Mouse (Mus musculus) stomach, postnatal 0 days (tissue): Measurements from ENCODE around the gene Prcp. TPM values are rescaled to one million over a fixed set of nuclear protein-coding genes. Genes with fewer than 3 reads are reported as not detected.

Experiments used
- ATAC-seq: fragments of 200-750 bp; cut with Nextera tagmentation; 2 replicates; pipeline ENCODE4 v1.8.0; 2017; ENCODE audit not compliant: low FRiP score, low TSS enrichment
- DNase-seq: peaks from one replicate; pipeline ENCODE4 v3.0.0-alpha.2; 2016; ENCODE audit warnings: low spot score
- H3K27ac ChIP-seq: fragments of 300-500 bp; sonication (generic); replicated peaks from 2 replicates; pipeline ENCODE4 v1.5.1; 2014; ENCODE audit warnings: mild to moderate bottlenecking, control low read depth
- H3K27me3 ChIP-seq: fragments of 300-500 bp; sonication (generic); 2 replicates; pipeline ENCODE4 v1.6.1; 2014; ENCODE audit warnings: low read length; ENCODE audit not compliant: control insufficient read depth, insufficient read depth
- H3K36me3 ChIP-seq: fragments of 300-500 bp; sonication (generic); 2 replicates; pipeline ENCODE4 v1.6.1; 2014; ENCODE audit warnings: low read length, mixed read lengths; ENCODE audit not compliant: control insufficient read depth, insufficient read depth
- H3K4me1 ChIP-seq: fragments of 300-500 bp; sonication (generic); replicated peaks from 2 replicates; pipeline ENCODE4 v1.6.1; 2014; ENCODE audit warnings: antibody characterized with exemption; ENCODE audit not compliant: control insufficient read depth, insufficient read depth
- H3K4me2 ChIP-seq: fragments of 300-500 bp; sonication (generic); replicated peaks from 2 replicates; pipeline ENCODE4 v1.6.1; 2014; ENCODE audit warnings: low read depth, mild to moderate bottlenecking, control low read depth, moderate library complexity
- H3K4me3 ChIP-seq: fragments of 300-500 bp; sonication (generic); 2 replicates; pipeline ENCODE4 v1.5.1; 2014; ENCODE audit warnings: low read depth, low read length, control low read depth
- H3K9ac ChIP-seq: fragments of 300-500 bp; sonication (generic); 2 replicates; pipeline ENCODE4 v1.6.1; 2014; ENCODE audit warnings: mild to moderate bottlenecking, low read length, control low read depth, mixed read lengths
- H3K9me3 ChIP-seq: fragments of 300-500 bp; sonication (generic); 2 replicates; pipeline ENCODE4 v1.6.1; 2016; ENCODE audit warnings: low read length; ENCODE audit not compliant: control insufficient read depth
- CTCF ChIP-seq: IDR thresholded peaks from 2 replicates; pipeline ENCODE4 v1.5.1; 2016; ENCODE audit warnings: antibody characterized with exemption, low read depth, mild to moderate bottlenecking, moderate library complexity
- EP300 ChIP-seq: optimal IDR thresholded peaks from 2 replicates; pipeline ENCODE3; 2016; ENCODE audit warnings: antibody characterized with exemption
- WGBS: fragments of 180-500 bp; shearing (Covaris S2); extraction: QIAGEN DNeasy Blood & Tissue Kit; methylation state at CpG from one replicate; pipeline ENCODE4 v1.1.7; 2014; 5-methylcytosine and 5-hydroxymethylcytosine counted together
- polyA plus RNA-seq: library from polyadenylated mRNA; unstranded; fragments of >200 nt; fragmentation: Nextera tagmentation; extraction: Ambion mirVana; gene quantifications from 2 replicates; pipeline ENCODE4 v1.2.1, GENCODE M21; 2015

The Prcp gene
- polyA plus RNA-seq, 1 experiment from 2014 or later: 14.7 TPM

DNA sequence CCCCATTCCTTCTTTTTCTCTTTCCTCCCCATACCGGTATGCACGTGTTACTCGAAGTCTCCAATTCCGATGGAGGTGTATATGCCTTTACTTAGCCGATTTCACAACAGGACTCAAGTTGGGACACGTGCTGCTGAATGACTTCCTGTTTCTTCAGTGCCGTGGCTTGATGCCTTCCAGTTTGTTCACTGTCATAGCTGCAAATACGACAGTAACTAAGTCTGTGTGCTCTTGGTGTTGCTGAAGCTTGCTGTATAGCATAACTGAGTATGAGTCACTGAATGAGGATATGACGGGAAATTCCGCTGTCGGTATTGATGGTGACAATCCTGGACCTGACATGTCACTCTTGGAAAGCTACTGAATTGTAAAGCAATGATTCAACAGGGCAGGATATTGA, 37.0 kb upstream of the Prcp start:
- WGBS: 62% methylated on average over 11 of the region's 11 CpGs
- no peaks in the 10 kb centered on the region for H3K27me3 ChIP-seq
- no peaks in the 10 kb centered on the region for H3K4me1 ChIP-seq
- H3K4me2 ChIP-seq: no peak overlapping the region
- H3K4me3 ChIP-seq: no peak overlapping the region
- no peak overlapping the region for H3K9ac ChIP-seq
- TF ChIP-seq CTCF: no peak
- no peak for TF ChIP-seq EP300
- no peaks in the 10 kb centered on the region for H3K9me3 ChIP-seq
- ATAC-seq (peak; percentile 56; the same call in 1 of the 2 replicates), DNase-seq (no peak)
- peaks cover 3% of the 10 kb centered on the region; the same call in 1 of the 2 replicates for H3K36me3 ChIP-seq
- H3K27ac ChIP-seq: no peak overlapping the region

DNA sequence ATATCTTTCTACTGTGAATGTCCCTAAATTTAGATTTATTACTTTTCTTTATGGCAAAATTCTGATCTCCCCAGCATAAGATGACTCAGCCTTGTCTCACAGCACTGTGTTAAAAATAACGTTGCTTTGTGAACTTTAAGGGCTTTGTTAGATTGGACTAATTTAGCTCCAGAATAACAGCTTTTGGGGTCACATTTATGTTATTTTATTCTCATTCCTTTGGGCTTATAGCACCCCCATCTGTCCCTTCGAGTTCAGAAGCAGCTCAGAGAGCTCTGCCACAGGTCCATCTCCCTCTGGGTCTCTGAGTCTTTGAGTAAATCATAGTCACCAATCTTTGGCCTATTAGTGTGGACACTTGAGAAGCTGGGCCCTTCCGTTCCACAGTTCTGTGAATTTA, 36.4 kb upstream of the Prcp start:
- no peak overlapping the region for H3K4me2 ChIP-seq
- ATAC-seq: no peak
- H3K4me3 ChIP-seq: no peak overlapping the region
- no peak overlapping the region for H3K27ac ChIP-seq
- H3K9ac ChIP-seq: no peak overlapping the region
- H3K36me3 ChIP-seq: no peaks in the 10 kb centered on the region; the same call in 1 of the 2 replicates
- H3K4me1 ChIP-seq: no peaks in the 10 kb centered on the region
- 49% methylated on average over 3 of the region's 3 CpGs for WGBS
- no peak for DNase-seq
- H3K27me3 ChIP-seq: no peaks in the 10 kb centered on the region
- TF ChIP-seq EP300 (no peak), CTCF (peak; percentile 33)
- H3K9me3 ChIP-seq: no peaks in the 10 kb centered on the region

DNA sequence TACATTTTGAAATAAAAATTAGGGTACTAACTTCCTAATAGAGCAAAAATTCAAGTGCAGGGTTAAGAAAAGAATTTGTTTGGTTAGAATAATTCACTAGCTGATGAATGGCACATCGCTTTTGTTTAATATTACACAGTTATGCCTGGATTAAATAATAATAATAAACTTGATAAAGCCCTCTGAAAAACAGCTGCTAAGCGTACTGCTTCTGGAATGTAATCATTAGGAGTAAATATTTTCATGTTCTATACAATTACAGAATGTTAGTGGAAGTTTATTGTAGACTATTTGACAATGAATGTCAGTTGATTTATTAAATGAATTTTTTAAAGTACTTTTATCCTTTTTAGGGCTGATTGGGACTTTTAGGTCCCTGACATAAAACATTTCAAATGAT, 32.0 kb upstream of the Prcp start:
- Histone ChIP-seq H3K9ac (no peak overlapping the region), H3K27me3 (no peaks in the 10 kb centered on the region), H3K4me2 (no peak overlapping the region), H3K27ac (no peak overlapping the region), H3K9me3 (no peaks in the 10 kb centered on the region), H3K36me3 (no peaks in the 10 kb centered on the region), H3K4me1 (no peaks in the 10 kb centered on the region), H3K4me3 (no peak overlapping the region)
- 34% methylated on average over 2 of the region's 2 CpGs for WGBS
- TF ChIP-seq CTCF (no peak), EP300 (no peak)
- DNase-seq: no peak
- ATAC-seq: no peak

DNA sequence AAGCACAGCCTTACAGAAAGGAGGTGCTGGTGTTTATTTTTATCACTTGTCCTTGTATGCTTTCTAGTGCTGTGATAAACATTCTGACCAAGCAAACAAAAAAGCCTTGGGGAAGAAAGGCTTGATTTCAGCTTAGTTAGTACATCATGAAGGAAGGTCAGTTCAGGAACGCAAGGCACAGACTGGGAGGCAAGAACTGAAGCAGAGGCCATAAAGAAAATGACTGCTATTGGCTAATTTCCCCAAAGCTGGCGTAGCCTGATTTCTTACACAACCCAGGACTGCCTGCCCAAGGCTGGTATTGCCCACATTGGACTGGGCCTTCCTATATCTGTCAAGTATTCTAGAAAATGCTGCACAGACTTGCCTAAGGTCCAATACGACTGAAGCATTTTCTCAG, 26.0 kb upstream of the Prcp start:
- no peak for DNase-seq
- Histone ChIP-seq H3K4me2 (no peak overlapping the region), H3K4me1 (no peaks in the 10 kb centered on the region), H3K4me3 (no peak overlapping the region), H3K9me3 (no peaks in the 10 kb centered on the region), H3K27me3 (no peaks in the 10 kb centered on the region), H3K27ac (no peak overlapping the region), H3K36me3 (no peaks in the 10 kb centered on the region), H3K9ac (no peak overlapping the region)
- ATAC-seq: no peak
- 88% methylated on average over 3 of the region's 3 CpGs for WGBS
- TF ChIP-seq CTCF (no peak), EP300 (no peak)

DNA sequence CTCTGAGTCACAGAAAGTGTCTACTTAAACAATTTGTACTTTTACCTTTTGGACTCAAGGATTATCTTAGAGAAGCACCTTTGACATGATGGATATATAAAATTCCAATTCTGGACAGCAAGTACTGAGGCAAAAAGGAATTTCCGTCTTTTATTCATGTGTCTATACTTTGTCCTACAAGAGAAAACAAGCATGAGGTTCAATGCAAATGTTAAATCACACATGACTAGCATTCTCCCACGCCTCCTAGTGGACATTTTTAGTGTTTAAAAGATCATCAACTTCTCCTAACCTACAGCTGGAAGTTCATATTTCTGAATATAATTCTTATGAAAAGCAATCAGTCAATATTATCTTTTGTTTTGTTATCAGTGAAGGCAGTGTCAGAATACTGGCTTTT, 7.7 kb upstream of the Prcp start:
- no peaks in the 10 kb centered on the region for H3K9me3 ChIP-seq
- WGBS: 11% methylated on average over 2 of the region's 2 CpGs
- no peaks in the 10 kb centered on the region for H3K4me1 ChIP-seq
- H3K27ac ChIP-seq: no peak overlapping the region
- H3K4me2 ChIP-seq: no peak overlapping the region
- H3K36me3 ChIP-seq: no peaks in the 10 kb centered on the region
- DNase-seq (no peak), ATAC-seq (no peak)
- H3K9ac ChIP-seq: no peak overlapping the region
- no peak overlapping the region for H3K4me3 ChIP-seq
- TF ChIP-seq EP300 (no peak), CTCF (peak; percentile 87)
- no peaks in the 10 kb centered on the region for H3K27me3 ChIP-seq

DNA sequence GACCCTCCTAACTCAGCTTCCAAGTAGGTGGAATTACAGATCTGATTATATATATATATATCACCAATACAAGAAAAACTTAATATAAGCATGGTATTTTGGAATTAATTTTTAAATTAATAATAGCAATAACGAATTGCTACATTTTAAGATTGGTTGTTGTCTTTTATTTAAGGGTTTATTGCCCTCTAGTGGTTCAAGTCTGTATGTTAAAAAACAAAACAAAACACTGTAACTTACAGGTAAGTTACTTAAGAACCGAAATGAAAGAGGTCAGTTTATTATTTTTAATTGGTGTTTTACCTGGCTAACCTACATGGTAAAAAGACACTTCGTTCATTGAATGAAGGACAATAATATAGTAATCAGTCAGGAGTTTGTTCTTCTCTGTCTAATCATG, 4.1 kb upstream of the Prcp start:
- Histone ChIP-seq H3K4me2 (no peak overlapping the region), H3K9me3 (no peaks in the 10 kb centered on the region), H3K27me3 (no peaks in the 10 kb centered on the region), H3K36me3 (no peaks in the 10 kb centered on the region), H3K9ac (no peak overlapping the region), H3K27ac (no peak overlapping the region), H3K4me1 (no peaks in the 10 kb centered on the region), H3K4me3 (no peak overlapping the region)
- ATAC-seq: no peak
- 61% methylated on average over 3 of the region's 3 CpGs for WGBS
- TF ChIP-seq EP300: no peak
- peak; percentile 68 for TF ChIP-seq CTCF
- DNase-seq: no peak
